Mouse (Mus musculus) ES-Bruce4 (cell line): ENCODE data around the gene Gabarapl1.

Source experiments
- CTCF ChIP-seq: IDR thresholded peaks from one replicate; pipeline ENCODE4 v1.8.1; 2011; ENCODE audit warnings: low read depth, low read length
- EP300 ChIP-seq: IDR thresholded peaks from 2 replicates; pipeline ENCODE4 v1.6.1; 2011; ENCODE audit warnings: low read depth, low read length; ENCODE audit not compliant: insufficient read depth
- POLR2A ChIP-seq: IDR thresholded peaks from one replicate; pipeline ENCODE4 v1.8.1; 2011; ENCODE audit warnings: low read length; ENCODE audit not compliant: insufficient read depth

GRCm38 (mm10) chr6:129577605-129578004 lies 44.6 kb downstream of the Gabarapl1 start, which contains the start of gene Klre1:
- TF ChIP-seq CTCF (no peak), EP300 (no peak), POLR2A (no peak)
